Mouse (Mus musculus) kidney, postnatal 0 days (tissue): ENCODE data around the gene Chrm3. TPM values are rescaled to one million over a fixed set of nuclear protein-coding genes. Genes with fewer than 3 reads are reported as not detected.

ENCODE experiments used
- ATAC-seq: fragments of 200-750 bp; cut with Nextera tagmentation; replicated peaks from 2 replicates; pipeline ENCODE4 v1.8.0; 2017; ENCODE audit warnings: low read depth, moderate number of reproducible peaks, moderate TSS enrichment, moderate library complexity; ENCODE audit not compliant: low FRiP score
- DNase-seq: peaks from one replicate; pipeline ENCODE4 v3.0.0-alpha.2; 2016; ENCODE audit warnings: low spot score
- H3K27ac ChIP-seq: fragments of 300-500 bp; sonication (generic); 2 replicates; pipeline ENCODE4 v1.5.1; 2014; ENCODE audit warnings: mild to moderate bottlenecking
- H3K27me3 ChIP-seq: fragments of 300-500 bp; sonication (generic); 2 replicates; pipeline ENCODE4 v1.6.1; 2014; ENCODE audit warnings: low read length, mixed read lengths; ENCODE audit not compliant: insufficient read depth
- H3K36me3 ChIP-seq: fragments of 300-500 bp; sonication (generic); 2 replicates; pipeline ENCODE4 v1.6.1; 2014; ENCODE audit warnings: low read length, mixed read lengths; ENCODE audit not compliant: insufficient read depth
- H3K4me1 ChIP-seq: fragments of 300-500 bp; sonication (generic); replicated peaks from 2 replicates; pipeline ENCODE4 v1.6.1; 2014; ENCODE audit warnings: antibody characterized with exemption, low read length, mixed read lengths; ENCODE audit not compliant: insufficient read depth
- H3K4me2 ChIP-seq: fragments of 300-500 bp; sonication (generic); 2 replicates; pipeline ENCODE4 v1.6.1; 2014; ENCODE audit warnings: mild to moderate bottlenecking, low read length, moderate library complexity, mixed read lengths
- H3K4me3 ChIP-seq: fragments of 300-500 bp; sonication (generic); replicated peaks from 2 replicates; pipeline ENCODE4 v1.5.1; 2014; ENCODE audit warnings: low read depth, low read length
- H3K9ac ChIP-seq: fragments of 300-500 bp; sonication (generic); 2 replicates; pipeline ENCODE4 v1.6.1; 2014; ENCODE audit warnings: low read depth, low read length
- H3K9me3 ChIP-seq: fragments of 300-500 bp; sonication (generic); replicated peaks from 2 replicates; pipeline ENCODE4 v1.6.1; 2016; ENCODE audit warnings: low read length, inconsistent platforms, mixed read lengths
- CTCF ChIP-seq: IDR thresholded peaks from 2 replicates; pipeline ENCODE4 v1.5.1; 2016; ENCODE audit warnings: antibody characterized with exemption, low read depth, mild to moderate bottlenecking, moderate library complexity
- WGBS: fragments of 180-500 bp; shearing (Covaris S2); extraction: QIAGEN DNeasy Blood & Tissue Kit; methylation state at CpG from one replicate; pipeline ENCODE4 v1.1.7; 2014; 5-methylcytosine and 5-hydroxymethylcytosine counted together
- polyA plus RNA-seq: library from polyadenylated mRNA; unstranded; fragments of >200 nt; fragmentation: Nextera tagmentation; extraction: Ambion mirVana; gene quantifications from 2 replicates; pipeline ENCODE4 v1.2.1, GENCODE M21; 2015

Gene Chrm3
- polyA plus RNA-seq, 1 experiment from 2014 or later: 0.75 TPM

DNA sequence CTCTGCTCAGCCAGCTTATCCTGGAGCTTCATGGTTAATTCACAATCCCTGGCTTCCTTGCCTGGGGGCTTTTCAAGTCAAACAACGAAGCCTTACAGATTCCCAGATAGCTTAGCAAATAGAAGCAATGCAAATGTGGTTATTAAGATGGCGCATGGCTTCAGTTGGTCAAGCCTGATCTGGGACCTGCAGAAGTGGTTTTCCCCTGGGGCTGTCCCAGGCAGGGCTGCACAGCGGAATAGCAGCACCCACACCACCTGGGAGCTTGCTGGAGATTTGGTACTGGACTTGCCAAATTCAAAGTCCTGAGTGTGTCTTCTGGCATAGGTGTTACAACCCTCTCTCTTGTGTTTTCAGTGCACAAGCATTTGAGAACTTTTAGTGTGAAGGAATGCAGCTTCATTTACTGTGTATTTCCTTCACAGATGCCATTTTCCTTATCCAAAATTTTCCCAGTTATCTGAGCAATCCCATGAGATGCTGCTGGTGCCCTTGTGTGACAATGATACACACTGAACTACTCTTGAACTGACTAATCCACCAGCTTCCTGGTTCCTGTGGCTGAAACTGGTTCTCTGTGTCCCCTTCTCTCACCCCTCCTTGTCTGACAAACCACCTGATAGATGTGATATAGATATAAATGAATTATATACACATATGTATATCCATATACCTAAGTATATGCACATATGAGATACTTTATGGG is 461.8 kb downstream of the Chrm3 start:
- Histone ChIP-seq H3K9ac (no peak overlapping the region), H3K27me3 (no peaks in the 10 kb centered on the region), H3K9me3 (no peaks in the 10 kb centered on the region), H3K4me3 (no peak overlapping the region), H3K36me3 (no peaks in the 10 kb centered on the region), H3K4me2 (no peak overlapping the region), H3K4me1 (no peaks in the 10 kb centered on the region), H3K27ac (no peak overlapping the region)
- 71% methylated on average over 3 of the region's 3 CpGs for WGBS
- no peak for TF ChIP-seq CTCF
- ATAC-seq (no peak), DNase-seq (no peak)

DNA sequence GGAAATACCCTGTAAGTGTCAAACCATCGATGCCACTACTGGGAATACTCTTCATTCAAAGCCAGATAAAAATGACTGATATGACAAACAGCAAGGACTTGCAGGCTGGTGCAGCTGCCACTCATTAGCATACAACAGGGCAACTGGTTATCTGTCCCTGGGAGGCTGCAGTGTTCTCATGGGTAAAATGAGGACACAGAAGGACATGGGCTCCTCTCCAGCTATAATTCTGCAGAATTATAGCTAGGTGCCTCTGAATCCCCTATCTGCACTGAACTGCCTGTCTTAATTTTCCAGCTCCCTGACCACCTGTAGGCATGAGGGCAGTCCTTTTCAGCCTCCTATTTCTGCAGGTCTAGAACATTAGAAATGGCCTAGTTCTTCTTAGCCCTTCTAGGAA is 463.4 kb downstream of the Chrm3 start:
- Histone ChIP-seq H3K9ac (no peak overlapping the region), H3K4me2 (no peak overlapping the region), H3K27ac (no peak overlapping the region), H3K4me3 (no peak overlapping the region), H3K36me3 (no peaks in the 10 kb centered on the region), H3K4me1 (no peaks in the 10 kb centered on the region), H3K9me3 (no peaks in the 10 kb centered on the region), H3K27me3 (no peaks in the 10 kb centered on the region)
- no peak for TF ChIP-seq CTCF
- WGBS: 65% methylated on average over 1 of the region's 1 CpGs
- DNase-seq: no peak
- ATAC-seq: no peak

DNA sequence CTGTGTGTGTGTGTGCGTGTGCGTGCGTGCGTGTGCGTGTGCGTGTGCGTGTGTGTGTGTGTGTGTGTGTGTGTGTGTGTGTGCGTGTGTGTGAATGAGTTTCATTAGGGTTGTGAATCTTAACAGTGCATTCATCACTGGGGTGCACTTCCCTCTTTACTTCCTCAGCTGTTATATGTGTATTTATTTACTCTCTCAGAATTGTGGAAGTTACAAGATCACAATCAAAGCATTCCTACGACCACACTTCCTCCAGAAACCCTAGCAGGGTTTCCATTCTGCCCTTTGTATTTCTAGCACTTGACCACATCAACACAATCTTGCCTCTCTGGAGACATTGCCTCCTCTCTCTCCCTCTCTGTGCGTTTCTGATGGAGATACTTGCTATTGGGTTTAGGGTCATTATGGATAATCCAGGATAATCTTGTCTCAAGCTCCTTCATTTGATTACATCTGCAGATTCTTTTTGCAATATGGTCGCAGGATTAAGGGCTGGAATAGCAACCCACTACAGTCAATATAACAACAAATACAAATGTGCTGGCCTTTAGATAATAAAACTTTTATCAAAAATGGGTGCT is 465.5 kb downstream of the Chrm3 start:
- DNase-seq (no peak), ATAC-seq (no peak)
- Histone ChIP-seq H3K4me1 (no peaks in the 10 kb centered on the region), H3K9ac (no peak overlapping the region), H3K4me3 (no peak overlapping the region), H3K9me3 (no peaks in the 10 kb centered on the region), H3K4me2 (no peak overlapping the region), H3K36me3 (no peaks in the 10 kb centered on the region), H3K27me3 (no peaks in the 10 kb centered on the region), H3K27ac (no peak overlapping the region)
- TF ChIP-seq CTCF: no peak
- 83% methylated on average over 11 of the region's 11 CpGs for WGBS

DNA sequence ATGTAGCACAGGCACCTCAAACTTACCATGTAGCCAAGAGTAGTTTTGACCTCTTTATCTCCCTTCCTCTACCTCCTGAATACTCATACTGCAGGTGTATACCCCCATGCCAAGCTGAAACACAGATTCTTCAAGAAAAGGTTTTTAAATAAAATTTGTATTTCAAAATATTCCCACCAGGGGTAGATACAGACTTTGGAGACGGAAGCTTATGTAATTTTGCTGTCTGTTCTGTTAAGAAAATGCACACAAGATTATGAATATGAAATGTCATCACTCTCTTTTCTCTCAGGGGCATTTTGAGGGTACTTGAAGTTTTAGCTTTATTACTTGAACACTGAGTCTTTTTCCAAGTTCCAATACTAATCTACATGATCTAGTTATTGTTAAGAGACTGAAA is 469.6 kb downstream of the Chrm3 start:
- Histone ChIP-seq H3K9me3 (no peaks in the 10 kb centered on the region), H3K27ac (no peak overlapping the region), H3K36me3 (no peaks in the 10 kb centered on the region), H3K4me3 (no peak overlapping the region), H3K9ac (no peak overlapping the region), H3K27me3 (no peaks in the 10 kb centered on the region), H3K4me1 (no peaks in the 10 kb centered on the region), H3K4me2 (no peak overlapping the region)
- no peak for DNase-seq
- no peak for ATAC-seq
- 85% methylated on average over 1 of the region's 1 CpGs for WGBS
- no peak for TF ChIP-seq CTCF

DNA sequence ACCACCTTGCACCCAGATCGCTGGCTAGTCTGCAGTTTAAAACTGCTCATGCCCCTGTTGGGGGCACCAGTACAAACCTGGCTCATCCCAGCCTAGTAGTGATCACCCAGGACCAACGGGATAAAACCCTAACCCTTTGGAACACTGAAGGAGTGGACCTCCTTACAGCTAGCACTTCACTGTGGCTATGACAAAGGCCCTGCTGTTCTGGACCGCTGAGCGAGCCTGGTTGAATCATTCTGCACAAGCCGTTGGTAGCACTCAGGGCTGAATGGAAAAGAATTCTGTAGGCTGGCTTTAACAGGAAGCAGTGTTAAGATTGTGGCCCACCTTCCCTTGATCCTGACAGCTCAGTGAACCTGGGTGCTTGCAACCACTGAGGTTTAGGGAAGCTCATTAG is 470.2 kb downstream of the Chrm3 start:
- no peak for TF ChIP-seq CTCF
- Histone ChIP-seq H3K4me2 (no peak overlapping the region), H3K36me3 (no peaks in the 10 kb centered on the region), H3K4me3 (no peak overlapping the region), H3K9ac (no peak overlapping the region), H3K4me1 (no peaks in the 10 kb centered on the region), H3K27ac (no peak overlapping the region), H3K27me3 (no peaks in the 10 kb centered on the region), H3K9me3 (no peaks in the 10 kb centered on the region)
- WGBS: 69% methylated on average over 5 of the region's 5 CpGs
- DNase-seq: no peak
- no peak for ATAC-seq

DNA sequence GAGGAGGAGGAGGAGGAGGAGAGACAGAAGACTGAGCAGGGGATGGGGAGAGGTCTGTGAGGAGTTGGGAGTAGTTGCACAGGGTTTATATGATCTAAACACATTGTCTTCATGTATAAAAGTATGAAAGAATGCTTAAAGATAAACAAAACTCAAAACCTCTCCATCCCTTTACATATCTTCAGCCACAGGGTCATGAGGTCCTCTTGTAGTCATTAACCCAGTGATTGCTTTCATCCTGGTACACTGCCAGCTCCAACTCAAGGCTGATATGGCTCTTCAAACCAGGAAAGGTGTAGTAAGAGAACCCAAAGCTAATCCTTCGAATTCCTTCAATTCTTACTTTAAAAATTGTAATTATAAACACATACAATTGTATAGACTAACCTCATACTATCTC is 470.7 kb downstream of the Chrm3 start:
- ATAC-seq (no peak), DNase-seq (no peak)
- 78% methylated on average over 1 of the region's 1 CpGs for WGBS
- no peak overlapping the region for H3K4me3 ChIP-seq
- no peak overlapping the region for H3K4me2 ChIP-seq
- no peak for TF ChIP-seq CTCF
- H3K36me3 ChIP-seq: no peaks in the 10 kb centered on the region
- H3K4me1 ChIP-seq: no peaks in the 10 kb centered on the region
- H3K27me3 ChIP-seq: no peaks in the 10 kb centered on the region
- no peak overlapping the region for H3K27ac ChIP-seq
- no peak overlapping the region for H3K9ac ChIP-seq
- H3K9me3 ChIP-seq: no peaks in the 10 kb centered on the region

DNA sequence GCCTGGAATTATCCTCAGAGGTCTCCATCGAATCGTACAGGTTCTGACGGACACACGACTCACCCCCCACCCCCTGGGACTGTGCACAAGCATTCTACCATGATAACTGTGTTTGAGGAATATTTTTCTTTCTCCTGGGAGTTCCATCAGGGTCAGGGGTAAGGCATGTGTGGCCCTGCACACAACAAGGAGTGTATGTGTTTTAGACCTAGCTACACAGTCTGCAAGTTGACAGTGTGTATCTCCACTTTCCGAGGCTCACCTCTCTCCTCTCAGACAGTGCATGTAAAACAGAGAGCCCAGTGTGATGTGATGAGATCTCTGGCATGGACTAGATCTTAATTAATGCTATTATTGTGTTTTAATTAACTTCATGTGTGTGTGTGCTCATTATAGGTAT is 472.4 kb downstream of the Chrm3 start:
- H3K27ac ChIP-seq: no peak overlapping the region
- DNase-seq (no peak), ATAC-seq (no peak)
- WGBS: 58% methylated on average over 5 of the region's 5 CpGs
- H3K27me3 ChIP-seq: no peaks in the 10 kb centered on the region
- no peak overlapping the region for H3K9ac ChIP-seq
- H3K4me3 ChIP-seq: no peak overlapping the region
- no peak overlapping the region for H3K4me2 ChIP-seq
- H3K9me3 ChIP-seq: no peaks in the 10 kb centered on the region
- H3K36me3 ChIP-seq: no peaks in the 10 kb centered on the region
- TF ChIP-seq CTCF: no peak
- H3K4me1 ChIP-seq: no peaks in the 10 kb centered on the region
